Mouse (Mus musculus) splenic B cell, adult 2 months (primary cell): ENCODE measurements around the gene Fkrp.

ENCODE experiments used
- DNase-seq: peaks from one replicate; pipeline ENCODE4 v3.0.0-alpha.2; 2011; ENCODE audit warnings: low read depth, low spot score
- H3K27me3 ChIP-seq: 2 replicates; pipeline ENCODE4 v1.6.1; 2012; ENCODE audit warnings: mild to moderate bottlenecking, low read length, moderate library complexity, mixed read lengths; ENCODE audit not compliant: control insufficient read depth, poor library complexity, insufficient read depth, severe bottlenecking
- H3K36me3 ChIP-seq: 2 replicates; pipeline ENCODE4 v1.6.1; 2012; ENCODE audit warnings: mild to moderate bottlenecking, low read length, moderate library complexity, mixed read lengths; ENCODE audit not compliant: control insufficient read depth, poor library complexity, insufficient read depth, severe bottlenecking

Gene Fkrp

GRCm38 (mm10) chr7:16819794-16820193 is 3.3 kb upstream of the Fkrp start:
- no peak for DNase-seq
- Histone ChIP-seq H3K36me3 (no peaks in the 10 kb centered on the region; the same call in none of the 2 replicates), H3K27me3 (no peaks in the 10 kb centered on the region)

- H3K36me3 ChIP-seq: no peaks in the 10 kb centered on the region
- DNase-seq: no peak
- H3K27me3 ChIP-seq: no peaks in the 10 kb centered on the region
Measured at GRCm38 (mm10) chr7:16817693-16818092, 1.2 kb upstream of the Fkrp start.

DNA sequence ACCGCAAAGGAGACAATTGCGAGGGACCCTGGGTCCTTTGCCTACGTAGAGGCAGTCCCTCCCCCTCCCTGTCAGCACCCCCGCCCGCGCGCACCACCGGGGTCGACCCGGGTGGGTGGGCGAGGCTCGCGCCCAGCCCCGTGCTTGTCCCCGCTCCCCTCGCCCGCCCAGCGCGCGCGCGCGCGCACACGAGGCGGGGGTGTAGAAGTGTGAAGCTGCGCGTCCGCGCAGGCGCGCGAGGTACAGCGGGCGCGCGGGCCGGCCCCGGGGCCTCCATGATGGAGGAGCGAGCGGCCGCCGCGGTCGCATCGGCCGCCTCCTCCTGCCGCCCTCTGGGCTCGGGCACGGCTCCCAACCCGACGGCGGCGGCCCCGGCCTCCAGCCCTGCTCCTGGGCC is 456 bp downstream of the Fkrp start:
- Histone ChIP-seq H3K27me3 (no peaks in the 10 kb centered on the region), H3K36me3 (peaks cover 1% of the 10 kb centered on the region; the same call in 1 of the 2 replicates)
- peak; percentile 79 for DNase-seq

- Histone ChIP-seq H3K36me3 (peaks cover 1% of the 10 kb centered on the region; the same call in 1 of the 2 replicates), H3K27me3 (no peaks in the 10 kb centered on the region)
- peak; percentile 32 for DNase-seq
Measured at GRCm38 (mm10) chr7:16815351-16815941, 1.1 kb downstream of the Fkrp start, which contains the start of gene Strn4. Gene Strn4, plus strand, starts transcription at chr7:16815889.

DNA sequence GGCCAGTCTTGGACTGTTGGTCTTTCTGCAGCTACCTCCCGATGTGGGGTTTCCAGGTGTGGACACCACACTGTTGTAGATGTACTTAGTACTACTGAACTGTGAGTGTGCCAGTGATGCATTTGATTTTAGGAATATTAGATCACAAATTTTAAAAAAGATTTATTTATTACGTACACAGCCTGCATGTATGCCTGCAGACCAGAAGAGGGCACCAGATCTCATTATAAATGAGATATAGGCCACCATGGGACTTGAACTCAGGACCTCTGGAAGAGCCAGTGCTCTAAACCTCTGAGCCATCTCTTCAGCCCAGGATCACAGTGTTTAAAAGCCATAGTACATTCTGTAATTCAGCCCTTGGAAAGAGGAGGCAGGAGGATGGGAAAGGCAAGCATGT is 4.0 kb downstream of the Fkrp start:
- Histone ChIP-seq H3K36me3 (peaks cover 1% of the 10 kb centered on the region), H3K27me3 (no peaks in the 10 kb centered on the region)
- DNase-seq: peak; percentile 38

- Histone ChIP-seq H3K36me3 (peaks cover 1% of the 10 kb centered on the region), H3K27me3 (no peaks in the 10 kb centered on the region)
- DNase-seq: no peak
Measured at GRCm38 (mm10) chr7:16811649-16812070, 4.9 kb downstream of the Fkrp start.

DNA sequence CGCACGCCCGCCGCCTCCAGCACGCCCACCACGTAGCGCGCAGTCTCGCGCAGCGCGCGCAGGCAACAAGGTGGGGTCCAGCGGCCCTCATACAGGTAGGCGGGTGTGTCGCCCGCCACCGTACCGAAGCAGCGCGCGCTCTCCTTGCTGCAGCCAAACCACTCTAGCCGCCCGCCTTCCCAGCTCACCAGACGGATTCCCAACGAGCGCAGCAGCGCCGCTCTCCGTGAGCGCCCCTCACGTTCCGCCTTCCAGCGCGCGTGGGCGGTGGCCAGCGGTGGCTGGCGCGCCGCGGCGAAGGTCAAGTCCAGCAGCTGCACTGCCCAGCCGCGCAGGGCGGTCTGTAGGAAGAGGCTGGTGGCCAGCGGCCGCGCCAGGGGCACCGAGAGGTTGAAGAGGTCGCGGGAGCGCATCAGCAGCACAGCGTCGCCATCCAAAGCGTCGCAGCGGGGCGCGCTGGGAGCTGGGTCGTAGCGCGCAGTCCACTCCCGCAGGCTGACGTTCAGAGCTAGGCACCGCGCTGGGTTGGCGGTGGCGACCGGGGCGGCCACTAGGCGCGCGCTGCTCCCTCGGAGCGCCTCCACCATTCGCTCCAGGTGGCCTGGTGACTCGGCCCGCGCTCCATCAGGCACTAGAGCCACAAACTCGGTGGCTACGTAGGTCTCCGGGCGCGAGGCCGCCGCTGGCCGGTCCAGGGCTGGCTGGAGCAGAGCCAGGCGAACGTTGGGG is 5.4 kb downstream of the Fkrp start:
- H3K27me3 ChIP-seq: no peaks in the 10 kb centered on the region
- H3K36me3 ChIP-seq: peaks cover 1% of the 10 kb centered on the region
- no peak for DNase-seq

DNA sequence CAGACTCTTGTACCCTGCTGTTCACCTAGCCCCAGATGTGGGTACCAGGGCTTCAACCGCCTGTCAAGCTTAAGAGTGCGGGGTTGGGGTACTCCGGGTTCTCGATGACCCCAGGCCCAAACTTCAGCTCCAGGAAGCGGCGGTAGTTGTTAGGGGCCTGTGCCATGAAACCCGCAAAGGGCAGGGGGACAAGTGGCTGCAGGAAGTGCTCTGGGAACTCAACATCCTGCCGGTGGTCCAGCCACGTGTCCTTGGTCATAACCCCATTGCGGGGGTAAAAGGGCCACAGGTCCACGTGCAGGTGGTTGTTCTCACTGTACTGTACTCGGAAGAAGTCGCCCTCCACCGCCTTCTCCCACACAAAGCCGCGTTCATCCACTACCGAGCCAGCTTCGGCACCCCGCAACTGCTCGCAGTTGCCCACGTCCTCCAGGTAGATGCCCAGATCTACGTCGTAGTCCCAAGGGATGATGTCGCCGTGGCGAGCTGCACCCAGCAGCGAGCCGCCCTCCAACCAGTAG is 6.1 kb downstream of the Fkrp start:
- no peak for DNase-seq
- peaks cover 1% of the 10 kb centered on the region for H3K36me3 ChIP-seq
- H3K27me3 ChIP-seq: no peaks in the 10 kb centered on the region

DNA sequence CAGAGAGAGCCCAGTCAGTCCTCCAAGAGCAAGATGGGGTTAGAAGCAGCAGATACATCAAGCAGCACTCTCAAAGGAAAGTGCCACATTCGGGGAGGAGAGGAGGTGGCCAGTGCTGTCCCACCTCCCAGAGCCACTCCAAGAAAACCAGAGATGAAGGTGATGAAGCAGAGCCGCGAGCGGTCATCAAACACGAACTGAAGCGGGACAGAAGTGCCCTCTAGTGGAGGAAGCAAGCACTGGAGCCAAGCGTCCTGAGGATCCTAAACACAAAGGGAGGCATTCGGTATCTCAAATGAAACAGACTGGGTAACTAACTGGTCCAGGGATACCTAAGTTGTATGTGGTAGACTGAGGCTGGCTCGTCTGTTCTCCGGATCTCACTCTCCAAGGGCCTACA is 6.8 kb downstream of the Fkrp start:
- H3K36me3 ChIP-seq: peaks cover 1% of the 10 kb centered on the region
- peak; percentile 67 for DNase-seq
- H3K27me3 ChIP-seq: no peaks in the 10 kb centered on the region

DNA sequence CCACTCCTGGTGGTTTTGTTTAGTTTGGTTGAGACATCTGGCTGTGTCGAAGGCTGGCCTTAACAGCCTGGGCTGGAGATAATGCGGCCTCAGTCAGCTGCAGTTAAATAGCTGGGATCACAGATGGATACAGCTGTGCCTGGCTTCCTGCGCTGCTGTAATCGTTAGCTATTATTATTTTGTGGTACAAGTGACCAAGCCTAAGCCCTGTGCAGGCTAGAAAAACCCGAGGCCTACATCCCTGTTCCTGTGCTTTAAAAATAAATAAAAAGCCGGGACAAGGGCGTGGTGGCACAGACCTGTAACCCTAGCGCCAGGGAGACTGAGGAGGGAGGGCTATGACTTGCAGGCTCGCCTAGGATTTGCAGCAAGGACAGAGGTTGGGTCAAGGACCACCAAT is 7.9 kb downstream of the Fkrp start:
- DNase-seq: no peak
- Histone ChIP-seq H3K27me3 (no peaks in the 10 kb centered on the region), H3K36me3 (peaks cover 1% of the 10 kb centered on the region)

GRCm38 (mm10) chr7:16807936-16808335 is 8.6 kb downstream of the Fkrp start:
- H3K27me3 ChIP-seq: no peaks in the 10 kb centered on the region
- DNase-seq: peak; percentile 46
- H3K36me3 ChIP-seq: peaks cover 1% of the 10 kb centered on the region

GRCm38 (mm10) chr7:16804409-16805028 is 12.0 kb downstream of the Fkrp start:
- no peaks in the 10 kb centered on the region for H3K27me3 ChIP-seq
- no peaks in the 10 kb centered on the region; the same call in 1 of the 2 replicates for H3K36me3 ChIP-seq
- DNase-seq: peak; percentile 71

DNA sequence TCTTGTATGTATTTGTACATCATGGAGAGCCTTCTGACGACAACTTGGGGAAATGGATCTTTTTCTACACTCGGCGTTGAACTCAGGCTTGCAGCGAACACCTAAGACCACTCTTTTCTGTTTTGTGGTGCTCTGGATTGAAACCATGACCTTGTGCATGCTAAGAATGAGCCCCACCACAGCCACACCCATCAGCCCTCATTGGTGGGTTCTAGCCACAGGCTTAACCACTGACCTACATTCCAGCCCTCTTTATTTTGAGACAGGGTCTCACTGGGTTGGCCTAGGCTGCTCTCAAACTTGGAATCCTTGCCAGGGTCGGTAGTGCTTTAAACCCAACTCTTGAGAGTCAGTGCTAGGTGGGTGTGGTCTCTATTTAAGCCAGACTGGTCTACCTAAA is 21.6 kb downstream of the Fkrp start:
- DNase-seq: no peak
- Histone ChIP-seq H3K36me3 (peaks cover 27% of the 10 kb centered on the region), H3K27me3 (no peaks in the 10 kb centered on the region)

- DNase-seq: no peak
- H3K36me3 ChIP-seq: peaks cover 27% of the 10 kb centered on the region
- no peaks in the 10 kb centered on the region for H3K27me3 ChIP-seq
Measured at GRCm38 (mm10) chr7:16793010-16793725, 23.4 kb downstream of the Fkrp start.
